Mouse (Mus musculus) small intestine, adult 2 months (tissue): ENCODE measurements at regions not wholly inside any gene's neighbourhood (a gene's known extent, or its start where the extent isn't known, plus 50 kb on each side); places are given as distances from the start of the nearest gene placed in this dataset.
A peak's percentile ranks its signal among the peaks of the same experiment; 100 is the strongest.

Experiments
- H3K27ac ChIP-seq: fragments of 200-500 bp; 2 replicates; pipeline ENCODE4 v1.5.1; 2012; ENCODE audit warnings: low read depth, low read length, control low read depth, inconsistent platforms; ENCODE audit not compliant: insufficient read depth
- H3K27me3 ChIP-seq: fragments of 200-500 bp; 2 replicates; pipeline ENCODE4 v1.6.1; 2012; ENCODE audit warnings: mild to moderate bottlenecking, moderate library complexity, low read length, inconsistent platforms; ENCODE audit not compliant: control insufficient read depth, insufficient read depth
- H3K36me3 ChIP-seq: fragments of 200-500 bp; 2 replicates; pipeline ENCODE4 v1.6.1; 2012; ENCODE audit warnings: mild to moderate bottlenecking, low read length, control low read depth, inconsistent platforms; ENCODE audit not compliant: control insufficient read depth, insufficient read depth
- H3K4me1 ChIP-seq: fragments of 200-500 bp; 2 replicates; pipeline ENCODE4 v1.6.1; 2012; ENCODE audit warnings: low read length, inconsistent platforms, mixed read lengths; ENCODE audit not compliant: control insufficient read depth, insufficient read depth, insufficient read length
- H3K4me3 ChIP-seq: fragments of 200-500 bp; 2 replicates; pipeline ENCODE4 v1.5.1; 2012; ENCODE audit warnings: low read depth, mild to moderate bottlenecking, control low read depth, inconsistent platforms, low read length, moderate library complexity
- CTCF ChIP-seq: fragments of 200-500 bp; IDR thresholded peaks from 2 replicates; pipeline ENCODE4 v1.5.1; 2012; ENCODE audit warnings: low read depth, mild to moderate bottlenecking, control low read depth, inconsistent platforms, low read length, moderate library complexity, mixed read lengths; ENCODE audit not compliant: insufficient replicate concordance, insufficient read length; ENCODE audit errors: extremely low read depth
- POLR2A ChIP-seq: fragments of 200-500 bp; IDR thresholded peaks from 2 replicates; pipeline ENCODE4 v1.6.1; 2012; ENCODE audit warnings: low read depth, mild to moderate bottlenecking, control low read depth, inconsistent platforms, low read length, moderate library complexity
- WGBS: fragments of 180-500 bp; shearing (Covaris S2); methylation state at CpG from one replicate; pipeline ENCODE4 v1.1.7; 2018; 5-methylcytosine and 5-hydroxymethylcytosine counted together

GRCm38 (mm10) chr17:87501098-87501497, 54.4 kb upstream of the Calm2 start:
- no peak for TF ChIP-seq CTCF
- no peak for TF ChIP-seq POLR2A
- Histone ChIP-seq H3K36me3 (no peaks in the 10 kb centered on the region), H3K27ac (peak overlapping the region; percentile 67), H3K4me1 (peaks cover 19% of the 10 kb centered on the region), H3K27me3 (no peaks in the 10 kb centered on the region), H3K4me3 (no peak overlapping the region)
- 27% methylated on average over 2 of the region's 2 CpGs for WGBS

GRCm38 (mm10) chr17:87501687-87502387, 55.1 kb upstream of the Calm2 start:
- Histone ChIP-seq H3K36me3 (no peaks in the 10 kb centered on the region), H3K27ac (peak overlapping the region; percentile 67), H3K27me3 (no peaks in the 10 kb centered on the region), H3K4me3 (no peak overlapping the region), H3K4me1 (peaks cover 19% of the 10 kb centered on the region)
- 25% methylated on average over 10 of the region's 10 CpGs for WGBS
- TF ChIP-seq CTCF (no peak), POLR2A (no peak)

GRCm38 (mm10) chr17:87502388-87503369, 55.9 kb upstream of the Calm2 start:
- WGBS: 53% methylated on average over 13 of the region's 14 CpGs
- Histone ChIP-seq H3K4me3 (no peak overlapping the region), H3K36me3 (no peaks in the 10 kb centered on the region), H3K4me1 (peaks cover 19% of the 10 kb centered on the region), H3K27ac (no peak overlapping the region), H3K27me3 (no peaks in the 10 kb centered on the region)
- no peak for TF ChIP-seq CTCF
- no peak for TF ChIP-seq POLR2A

GRCm38 (mm10) chr17:87503491-87503890, 56.8 kb upstream of the Calm2 start:
- no peak overlapping the region for H3K27ac ChIP-seq
- TF ChIP-seq CTCF (no peak), POLR2A (no peak)
- H3K36me3 ChIP-seq: no peaks in the 10 kb centered on the region
- H3K4me3 ChIP-seq: no peak overlapping the region
- H3K4me1 ChIP-seq: peaks cover 26% of the 10 kb centered on the region
- whole genome bisulfite sequencing: 93% methylated on average over 5 of the region's 5 CpGs
- no peaks in the 10 kb centered on the region for H3K27me3 ChIP-seq

GRCm38 (mm10) chr17:87504960-87505681, 58.4 kb upstream of the Calm2 start:
- Histone ChIP-seq H3K4me1 (peaks cover 34% of the 10 kb centered on the region), H3K27me3 (no peaks in the 10 kb centered on the region), H3K36me3 (no peaks in the 10 kb centered on the region), H3K27ac (no peak overlapping the region), H3K4me3 (no peak overlapping the region)
- 76% methylated on average over 5 of the region's 5 CpGs for WGBS
- TF ChIP-seq POLR2A (no peak), CTCF (no peak)

GRCm38 (mm10) chr17:87507848-87508247, 61.1 kb upstream of the Calm2 start:
- Histone ChIP-seq H3K4me3 (no peak overlapping the region), H3K27ac (peak overlapping the region; percentile 93; the same call in 1 of the 2 replicates), H3K4me1 (peaks cover 15% of the 10 kb centered on the region), H3K36me3 (no peaks in the 10 kb centered on the region), H3K27me3 (no peaks in the 10 kb centered on the region)
- TF ChIP-seq CTCF (no peak), POLR2A (no peak)
- 82% methylated on average over 8 of the region's 8 CpGs for WGBS
